Mouse (Mus musculus) kidney, adult 2 months (tissue): ENCODE measurements around the gene Pax4. TPM values are rescaled to one million over a fixed set of nuclear protein-coding genes. Genes with fewer than 3 reads are reported as not detected.

Experiments used
- DNase-seq: peaks from one replicate; pipeline ENCODE4 v3.0.0; 2021
- H3K27ac ChIP-seq: fragments of 200-500 bp; 2 replicates; pipeline ENCODE4 v1.5.1; 2012; ENCODE audit warnings: low read depth, low read length, control low read depth, inconsistent platforms; ENCODE audit not compliant: insufficient read depth
- H3K27me3 ChIP-seq: fragments of 200-500 bp; replicated peaks from 2 replicates; pipeline ENCODE4 v1.6.1; 2012; ENCODE audit warnings: mild to moderate bottlenecking, moderate library complexity, low read length, inconsistent platforms; ENCODE audit not compliant: control insufficient read depth, insufficient read depth
- H3K36me3 ChIP-seq: fragments of 200-500 bp; 2 replicates; pipeline ENCODE4 v1.6.1; 2012; ENCODE audit warnings: mild to moderate bottlenecking, moderate library complexity, low read length, inconsistent platforms; ENCODE audit not compliant: control insufficient read depth, insufficient read depth
- H3K4me1 ChIP-seq: fragments of 200-500 bp; 2 replicates; pipeline ENCODE4 v1.6.1; 2011; ENCODE audit warnings: low read length; ENCODE audit not compliant: control insufficient read depth, insufficient read depth
- H3K4me3 ChIP-seq: fragments of 200-500 bp; 2 replicates; pipeline ENCODE4 v1.5.1; 2011; ENCODE audit warnings: mild to moderate bottlenecking, low read depth, low read length, control low read depth; ENCODE audit not compliant: insufficient read depth
- CTCF ChIP-seq: fragments of 200-500 bp; conservative IDR thresholded peaks from 2 replicates; pipeline ENCODE4 v1.5.1; 2011; ENCODE audit warnings: low read depth, mild to moderate bottlenecking, control low read depth, low read length, moderate library complexity, mixed read lengths; ENCODE audit not compliant: insufficient read depth, insufficient read length
- POLR2A ChIP-seq: fragments of 200-500 bp; IDR thresholded peaks from one replicate; pipeline ENCODE4 v1.6.1; 2011; ENCODE audit warnings: low read depth, low read length, control low read depth
- WGBS: fragments of 180-500 bp; shearing (Covaris S2); methylation state at CpG from one replicate; pipeline ENCODE4 v1.1.7; 2018; 5-methylcytosine and 5-hydroxymethylcytosine counted together
- polyA plus RNA-seq: library from polyadenylated mRNA; depleted of rRNA; stranded (reverse); fragments of >200 nt; gene quantifications from 2 replicates; pipeline ENCODE4 v1.2.3, GENCODE M21; 2012

Pax4 gene
- polyA plus RNA-seq, 1 experiment = not detected

GRCm38 (mm10) chr6:28423767-28424695, 25.1 kb downstream of the Pax4 start:
- Histone ChIP-seq H3K4me3 (peak overlapping the region; percentile 87), H3K27ac (peak overlapping the region; percentile 27), H3K27me3 (no peaks in the 10 kb centered on the region), H3K4me1 (peaks cover 11% of the 10 kb centered on the region; the same call in 1 of the 2 replicates), H3K36me3 (no peaks in the 10 kb centered on the region)
- TF ChIP-seq CTCF (0 out of 2 replicates have a peak, but pooled peaks have one; percentile 20), POLR2A (no peak)
- 9% methylated on average over 44 of the region's 46 CpGs for WGBS
- peak; percentile 70 for DNase-seq

GRCm38 (mm10) chr6:28423313-28423712, 25.8 kb downstream of the Pax4 start, which contains the start of gene Arf5:
Gene Arf5 (plus strand): TSS chr6:28423560.
- Histone ChIP-seq H3K4me3 (peak within 1 kb of the TSS; percentile 87), H3K4me1 (peaks cover 11% of the 10 kb centered on the region; the same call in 1 of the 2 replicates), H3K36me3 (no peaks in the 10 kb centered on the region), H3K27ac (peak within 1 kb of the TSS; percentile 27), H3K27me3 (no peaks in the 10 kb centered on the region)
- WGBS = 2% methylated on average over 37 of the region's 42 CpGs
- DNase-seq = peak; percentile 97
- no peak for TF ChIP-seq POLR2A
- no peak for TF ChIP-seq CTCF

GRCm38 (mm10) chr6:28422651-28423290, 26.4 kb downstream of the Pax4 start:
- peak overlapping the region; percentile 18; the same call in 1 of the 2 replicates for H3K27ac ChIP-seq
- H3K27me3 ChIP-seq = no peaks in the 10 kb centered on the region
- H3K4me3 ChIP-seq = no peak overlapping the region
- TF ChIP-seq CTCF (no peak), POLR2A (no peak)
- H3K36me3 ChIP-seq = no peaks in the 10 kb centered on the region
- WGBS = 68% methylated on average over 15 of the region's 15 CpGs
- no peak for DNase-seq
- peaks cover 11% of the 10 kb centered on the region; the same call in 1 of the 2 replicates for H3K4me1 ChIP-seq

- H3K27me3 ChIP-seq = no peaks in the 10 kb centered on the region
- DNase-seq = peak; percentile 98
- peak overlapping the region; percentile 81 for H3K4me3 ChIP-seq
- no peaks in the 10 kb centered on the region for H3K36me3 ChIP-seq
- TF ChIP-seq POLR2A = peak; percentile 24
- peak; percentile 97 for TF ChIP-seq CTCF
- peak overlapping the region; percentile 52 for H3K27ac ChIP-seq
- peaks cover 11% of the 10 kb centered on the region; the same call in 1 of the 2 replicates for H3K4me1 ChIP-seq
- WGBS = under 1% methylated on average over 27 of the region's 27 CpGs
Observed at GRCm38 (mm10) chr6:28421469-28422000, 27.6 kb downstream of the Pax4 start.

DNA sequence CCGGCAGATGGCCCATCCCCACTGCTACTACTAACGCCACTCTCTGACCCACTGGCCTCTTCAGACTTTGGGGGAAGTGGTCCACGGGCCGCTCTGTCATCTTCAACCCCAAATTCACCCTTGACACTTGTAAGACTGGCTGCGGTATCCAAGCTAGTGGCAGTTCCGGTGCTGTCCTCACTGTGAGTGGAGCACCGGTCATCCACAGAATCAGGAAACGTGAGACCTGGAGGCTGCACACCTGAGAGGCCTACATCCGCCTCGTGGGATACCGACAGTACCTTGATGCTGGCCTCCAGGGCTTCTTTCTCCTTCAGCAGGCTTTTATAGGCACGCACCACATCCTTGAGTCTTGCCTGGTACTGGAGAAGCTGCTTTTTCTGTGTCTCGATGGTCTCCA, 28.3 kb downstream of the Pax4 start:
- DNase-seq = no peak
- Histone ChIP-seq H3K27me3 (no peaks in the 10 kb centered on the region), H3K4me1 (peaks cover 11% of the 10 kb centered on the region; the same call in 1 of the 2 replicates), H3K4me3 (peak overlapping the region; percentile 81), H3K27ac (no peak overlapping the region), H3K36me3 (no peaks in the 10 kb centered on the region)
- 15% methylated on average over 13 of the region's 13 CpGs for WGBS
- TF ChIP-seq CTCF = no peak

GRCm38 (mm10) chr6:28420361-28420760, 28.8 kb downstream of the Pax4 start:
- WGBS = 73% methylated on average over 17 of the region's 17 CpGs
- H3K4me1 ChIP-seq = peaks cover 11% of the 10 kb centered on the region; the same call in 1 of the 2 replicates
- H3K4me3 ChIP-seq = peak overlapping the region; percentile 81
- TF ChIP-seq POLR2A (no peak), CTCF (no peak)
- no peaks in the 10 kb centered on the region for H3K36me3 ChIP-seq
- DNase-seq = no peak
- H3K27ac ChIP-seq = no peak overlapping the region
- H3K27me3 ChIP-seq = no peaks in the 10 kb centered on the region

- TF ChIP-seq CTCF = no peak
- TF ChIP-seq POLR2A = no peak
- H3K36me3 ChIP-seq = no peaks in the 10 kb centered on the region
- H3K4me1 ChIP-seq = peaks cover 9% of the 10 kb centered on the region; the same call in 1 of the 2 replicates
- peak; percentile 33 for DNase-seq
- no peak overlapping the region for H3K27ac ChIP-seq
- no peak overlapping the region for H3K4me3 ChIP-seq
- no peaks in the 10 kb centered on the region for H3K27me3 ChIP-seq
- 25% methylated on average over 2 of the region's 2 CpGs for WGBS
Observed at GRCm38 (mm10) chr6:28419673-28420072, 29.5 kb downstream of the Pax4 start.
